Mouse (Mus musculus): ENCODE results near the gene Rad21l. TPM values are rescaled to one million over a fixed set of nuclear protein-coding genes. Genes with fewer than 3 reads are reported as not detected.

The Rad21l gene
- polyA plus RNA-seq, 1 experiment = 0.13 TPM

DNA sequence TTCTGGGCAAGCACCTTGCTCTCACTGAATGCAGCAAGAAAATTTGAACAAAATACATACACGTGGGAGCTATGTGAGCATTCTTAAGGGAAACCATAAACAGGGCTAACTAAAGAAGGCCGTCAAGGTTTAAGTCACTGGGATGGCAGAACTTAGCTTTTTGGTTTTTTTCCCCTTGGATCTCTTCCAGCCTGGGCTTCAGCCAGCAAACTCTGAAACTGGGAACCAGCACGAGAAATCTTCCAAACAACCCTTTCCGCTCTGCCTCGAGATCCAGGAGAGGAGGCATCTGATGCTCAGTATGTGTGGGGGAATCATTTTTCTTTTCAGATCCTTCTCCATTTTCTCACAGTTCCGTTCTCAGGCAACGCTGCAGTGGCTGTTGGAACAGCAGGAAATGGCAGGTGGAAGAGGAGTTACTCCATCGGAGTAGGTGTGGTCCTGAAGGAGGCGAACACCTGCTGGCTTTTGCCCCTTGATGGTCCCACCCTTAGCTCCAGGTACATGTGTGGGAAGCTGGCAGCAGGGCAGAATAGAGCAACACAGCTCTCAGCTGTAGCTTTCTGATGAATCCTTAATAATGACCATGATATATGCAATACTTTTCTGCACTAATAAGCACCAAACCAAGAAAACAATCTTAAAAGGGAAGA, 32.8 kb downstream of the Rad21l start:
- 44% methylated on average over 9 of the region's 9 CpGs for WGBS
- no peaks in the 10 kb centered on the region for H3K27me3 ChIP-seq (ENCODE audit: control insufficient read depth, insufficient read depth, low read length)
- H3K4me1 ChIP-seq (ENCODE audit: control insufficient read depth, insufficient read depth, low read length) = peaks cover 2% of the 10 kb centered on the region; the same call in 1 of the 2 replicates
- no peak for TF ChIP-seq CTCF (IDR thresholded peaks at IDR 0.05; ENCODE audit: borderline replicate concordance, insufficient read depth, low read depth, low read length)
- no peak for TF ChIP-seq POLR2A (IDR thresholded peaks at IDR 0.05; ENCODE audit: borderline replicate concordance, insufficient read depth, low read length)
- DNase-seq = peak in 1 of 2 experiments; percentile 12
- no peak overlapping the region for H3K27ac ChIP-seq (ENCODE audit: insufficient read depth, low read length)
- H3K4me3 ChIP-seq (replicated peaks; ENCODE audit: insufficient read depth, low read depth, low read length) = no peak overlapping the region

DNA sequence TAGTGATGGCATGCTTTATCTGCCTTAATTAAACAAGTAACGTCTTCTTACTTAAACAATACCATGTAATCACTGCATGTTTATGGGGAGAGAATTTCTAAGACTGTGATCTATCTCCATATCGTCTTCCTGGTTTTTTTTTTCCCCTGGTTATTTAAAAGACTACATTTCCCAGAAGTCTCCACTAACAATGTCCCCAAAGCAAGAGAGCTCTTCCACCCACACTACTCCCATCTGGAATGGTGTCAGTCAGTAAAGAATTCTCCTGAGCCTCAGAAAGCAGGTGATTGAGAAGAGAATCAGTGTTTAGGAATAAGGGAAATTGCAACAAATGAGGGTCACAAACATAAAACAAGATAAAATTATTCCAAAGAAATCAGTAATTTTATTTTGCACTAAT, 33.4 kb downstream of the Rad21l start:
- Histone ChIP-seq H3K27ac (ENCODE audit: insufficient read depth, low read length) (no peak overlapping the region), H3K4me1 (ENCODE audit: control insufficient read depth, insufficient read depth, low read length) (peaks cover 3% of the 10 kb centered on the region; the same call in 1 of the 2 replicates), H3K4me3 (replicated peaks; ENCODE audit: insufficient read depth, low read depth, low read length) (peak overlapping the region; percentile 17), H3K27me3 (ENCODE audit: control insufficient read depth, insufficient read depth, low read length) (no peaks in the 10 kb centered on the region)
- peak in 1 of 2 experiments; percentile 59 for DNase-seq
- TF ChIP-seq CTCF (IDR thresholded peaks at IDR 0.05; ENCODE audit: borderline replicate concordance, insufficient read depth, low read depth, low read length) (no peak), POLR2A (IDR thresholded peaks at IDR 0.05; ENCODE audit: borderline replicate concordance, insufficient read depth, low read length) (no peak)
- WGBS = 31% methylated on average over 2 of the region's 2 CpGs

DNA sequence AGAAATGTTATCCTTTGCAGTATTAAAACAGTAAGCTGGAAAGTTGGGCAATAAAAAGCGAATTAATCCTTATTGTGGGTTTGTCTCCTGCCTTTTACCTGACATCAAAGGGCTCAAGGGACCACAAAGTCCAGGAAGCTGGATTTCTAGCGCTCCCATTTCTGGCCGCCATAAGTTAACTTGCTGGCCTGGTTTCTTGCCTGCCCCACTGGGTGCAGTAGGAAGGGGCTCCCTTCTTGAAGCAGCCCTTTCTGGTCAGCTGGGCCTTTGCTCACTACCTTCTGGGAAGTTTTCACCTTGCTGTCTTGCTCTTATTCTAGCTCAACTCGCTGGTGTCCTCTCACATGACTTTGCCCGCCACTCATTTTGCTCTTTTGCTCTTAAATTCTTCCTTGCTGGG, 35.4 kb downstream of the Rad21l start:
- DNase-seq = peak in 1 of 2 experiments; percentile 13
- WGBS = 91% methylated on average over 5 of the region's 5 CpGs
- Histone ChIP-seq H3K27ac (ENCODE audit: insufficient read depth, low read length) (no peak overlapping the region), H3K27me3 (ENCODE audit: control insufficient read depth, insufficient read depth, low read length) (no peaks in the 10 kb centered on the region), H3K4me1 (ENCODE audit: control insufficient read depth, insufficient read depth, low read length) (peaks cover 7% of the 10 kb centered on the region), H3K4me3 (replicated peaks; ENCODE audit: insufficient read depth, low read depth, low read length) (no peak overlapping the region)
- TF ChIP-seq POLR2A (IDR thresholded peaks at IDR 0.05; ENCODE audit: borderline replicate concordance, insufficient read depth, low read length) = no peak
- no peak for TF ChIP-seq CTCF (IDR thresholded peaks at IDR 0.05; ENCODE audit: borderline replicate concordance, insufficient read depth, low read depth, low read length)

DNA sequence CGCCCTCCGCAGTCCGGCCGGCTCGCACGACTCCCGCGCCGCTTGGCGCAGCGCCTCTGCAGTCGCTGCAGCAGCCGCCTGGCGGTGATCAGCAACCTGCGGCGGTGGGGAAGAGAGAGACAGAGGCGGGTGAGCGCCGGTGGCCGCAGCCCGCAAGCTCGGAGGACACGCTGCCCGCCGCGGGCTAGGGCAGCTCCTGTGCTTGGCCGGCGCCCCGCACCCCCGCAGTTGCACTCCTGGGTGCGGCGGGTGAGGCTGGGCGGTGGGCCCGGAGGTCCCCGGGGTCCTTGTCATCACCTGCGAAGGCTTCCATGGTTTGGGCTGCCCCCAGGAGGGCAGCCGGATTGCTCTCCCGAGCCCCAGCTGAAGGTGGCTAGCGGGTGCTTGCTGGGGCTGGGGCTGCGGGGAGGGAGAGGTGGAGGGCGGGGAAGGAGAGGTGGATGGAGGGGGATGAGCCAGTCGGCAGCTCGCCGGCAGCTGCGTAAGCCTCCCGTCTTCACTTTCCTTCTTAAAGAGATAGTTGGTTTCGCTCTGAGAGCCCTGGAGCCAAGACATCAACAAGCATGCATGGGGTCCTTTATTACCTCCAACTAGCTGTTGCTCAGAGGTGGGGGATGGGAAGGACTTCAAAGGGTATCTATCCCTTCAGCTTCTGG, 36.0 kb downstream of the Rad21l start, which contains the start of gene Snph:
Snph (minus strand) TSS at position 435 of the 656 bp plus-strand sequence.
- H3K27ac ChIP-seq (ENCODE audit: insufficient read depth, low read length) = peak within 1 kb of the TSS; percentile 76
- H3K4me3 ChIP-seq (replicated peaks; ENCODE audit: insufficient read depth, low read depth, low read length) = peak within 1 kb of the TSS; percentile 69
- under 1% methylated on average over 46 of the region's 47 CpGs for WGBS
- H3K4me1 ChIP-seq (ENCODE audit: control insufficient read depth, insufficient read depth, low read length) = peaks cover 7% of the 10 kb centered on the region
- H3K27me3 ChIP-seq (ENCODE audit: control insufficient read depth, insufficient read depth, low read length) = no peaks in the 10 kb centered on the region
- peak; percentile 84 for DNase-seq
- peak; percentile 24 for TF ChIP-seq CTCF (IDR thresholded peaks at IDR 0.05; ENCODE audit: borderline replicate concordance, insufficient read depth, low read depth, low read length)
- peak; percentile 27; the same call in 1 of the 2 replicates for TF ChIP-seq POLR2A (IDR thresholded peaks at IDR 0.05; ENCODE audit: borderline replicate concordance, insufficient read depth, low read length)

DNA sequence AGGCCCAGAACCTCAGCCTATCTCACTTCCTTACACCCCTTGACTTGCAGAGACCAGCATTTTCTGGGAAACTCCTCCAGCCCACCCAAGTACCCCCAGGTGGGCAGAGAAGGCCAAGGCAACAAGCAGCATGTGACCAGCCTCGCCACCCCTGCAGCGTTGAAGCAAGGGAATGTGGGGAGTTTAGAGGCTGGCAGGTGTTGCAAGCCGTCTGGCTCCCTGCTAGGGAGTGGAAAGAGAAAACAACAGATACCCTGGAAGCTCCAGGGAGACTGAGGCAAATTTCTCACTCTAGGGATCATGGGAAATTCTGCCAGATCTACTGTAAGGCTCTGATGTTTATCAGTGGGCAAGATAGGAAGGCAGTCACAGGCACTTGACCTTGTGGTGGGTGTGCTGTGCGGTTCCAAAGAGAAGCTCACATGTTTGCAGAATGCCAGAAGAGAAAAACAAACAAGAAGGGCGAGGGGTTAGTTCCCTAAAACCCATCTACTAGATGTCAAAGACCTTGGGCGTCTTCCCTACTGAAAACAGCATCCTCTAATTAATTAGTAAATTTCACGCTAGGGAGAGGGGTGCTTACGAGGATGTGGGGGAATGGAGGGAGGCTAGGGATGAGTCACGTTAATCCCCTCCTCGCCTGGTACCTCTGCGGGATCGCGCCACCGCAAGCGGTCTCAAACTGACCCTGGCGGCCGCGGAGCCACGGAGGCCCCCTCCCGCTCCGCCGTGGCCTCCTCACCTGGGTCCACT, 36.8 kb downstream of the Rad21l start:
- H3K4me1 ChIP-seq (ENCODE audit: control insufficient read depth, insufficient read depth, low read length) = peaks cover 7% of the 10 kb centered on the region
- DNase-seq = peak; percentile 27 to 33

DNA sequence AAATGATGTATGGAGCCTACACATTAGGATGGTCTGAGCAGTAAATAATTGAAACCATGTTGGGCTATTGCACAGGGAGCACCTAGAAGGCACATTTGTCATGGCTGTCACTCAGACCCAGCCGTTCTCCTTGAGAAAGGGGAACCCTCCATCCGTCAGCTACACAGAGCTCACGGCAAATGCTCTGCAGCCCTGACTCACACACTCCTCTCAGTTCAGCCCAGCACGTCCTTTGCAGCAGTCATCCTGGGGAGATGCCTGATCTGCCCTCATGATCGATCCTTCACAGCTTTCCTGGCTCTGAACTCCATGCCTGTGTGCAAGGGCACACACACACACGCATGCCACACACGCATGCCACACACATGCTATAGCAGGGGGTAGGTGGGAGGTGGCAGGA, 39.0 kb downstream of the Rad21l start:
- WGBS = 81% methylated on average over 7 of the region's 7 CpGs
- TF ChIP-seq CTCF (IDR thresholded peaks at IDR 0.05; ENCODE audit: borderline replicate concordance, insufficient read depth, low read depth, low read length) (no peak), POLR2A (IDR thresholded peaks at IDR 0.05; ENCODE audit: borderline replicate concordance, insufficient read depth, low read length) (no peak)
- Histone ChIP-seq H3K27ac (ENCODE audit: insufficient read depth, low read length) (no peak overlapping the region; the same call in 1 of the 2 replicates), H3K27me3 (ENCODE audit: control insufficient read depth, insufficient read depth, low read length) (no peaks in the 10 kb centered on the region), H3K4me1 (ENCODE audit: control insufficient read depth, insufficient read depth, low read length) (peaks cover 7% of the 10 kb centered on the region), H3K4me3 (replicated peaks; ENCODE audit: insufficient read depth, low read depth, low read length) (peak overlapping the region; percentile 4)
- no peak for DNase-seq

More for the DNA sequence above, 36.8 kb downstream of the Rad21l start:
- peak overlapping the region; percentile 69 for H3K4me3 ChIP-seq (replicated peaks; ENCODE audit: insufficient read depth, low read depth, low read length)
- WGBS = 8% methylated on average over 22 of the region's 22 CpGs
- peak overlapping the region; percentile 76 for H3K27ac ChIP-seq (ENCODE audit: insufficient read depth, low read length)
- TF ChIP-seq CTCF (IDR thresholded peaks at IDR 0.05; ENCODE audit: borderline replicate concordance, insufficient read depth, low read depth, low read length) = no peak
- TF ChIP-seq POLR2A (IDR thresholded peaks at IDR 0.05; ENCODE audit: borderline replicate concordance, insufficient read depth, low read length) = no peak
- H3K27me3 ChIP-seq (ENCODE audit: control insufficient read depth, insufficient read depth, low read length) = no peaks in the 10 kb centered on the region

DNA sequence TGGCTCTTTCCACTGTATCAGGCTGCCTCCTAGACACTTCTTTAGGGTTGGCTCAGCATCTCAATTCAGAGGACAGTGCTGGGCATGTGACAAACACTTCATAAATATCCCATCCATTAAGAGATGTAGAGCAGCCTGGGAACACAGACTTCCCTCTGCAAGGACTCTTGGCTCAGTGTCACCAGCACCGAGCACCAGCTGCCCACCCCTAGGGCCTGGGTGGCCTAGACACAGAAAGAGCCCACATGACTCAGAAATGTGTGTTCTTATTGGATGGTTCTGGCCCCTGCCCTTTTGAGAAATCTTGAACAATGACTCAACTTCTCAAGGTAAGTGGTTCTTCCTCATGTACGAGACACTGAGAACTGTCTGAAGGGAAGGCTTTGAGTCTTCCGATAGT, 40.3 kb downstream of the Rad21l start:
- Histone ChIP-seq H3K27ac (ENCODE audit: insufficient read depth, low read length) (no peak overlapping the region), H3K4me1 (ENCODE audit: control insufficient read depth, insufficient read depth, low read length) (peaks cover 7% of the 10 kb centered on the region), H3K27me3 (ENCODE audit: control insufficient read depth, insufficient read depth, low read length) (no peaks in the 10 kb centered on the region), H3K4me3 (replicated peaks; ENCODE audit: insufficient read depth, low read depth, low read length) (no peak overlapping the region)
- no peak for TF ChIP-seq CTCF (IDR thresholded peaks at IDR 0.05; ENCODE audit: borderline replicate concordance, insufficient read depth, low read depth, low read length)
- DNase-seq = peak; percentile 13 to 41
- WGBS = 68% methylated on average over 3 of the region's 3 CpGs
